Mouse (Mus musculus) forebrain, embryonic 11.5 days (tissue): ENCODE data around the gene Prdx6. TPM values are rescaled to one million over a fixed set of nuclear protein-coding genes. Genes with fewer than 3 reads are reported as not detected.
A peak's percentile ranks its signal among the peaks of the same experiment; 100 is the strongest.
"Not testable (repeated sequence)": the region's sequence is repeated elsewhere in the genome, so short reads cannot be mapped to it uniquely, and the experiment has no call there.

ENCODE experiments used
- ATAC-seq: fragments of 200-750 bp; cut with Nextera tagmentation; replicated peaks from 2 replicates; pipeline ENCODE4 v1.8.0; 2017; ENCODE audit warnings: moderate TSS enrichment; ENCODE audit not compliant: low FRiP score
- DNase-seq: peaks from one replicate; pipeline ENCODE4 v3.0.0-alpha.2; 2017; ENCODE audit warnings: low spot score
- H3K27ac ChIP-seq: fragments of 300-500 bp; sonication (generic); 2 replicates; pipeline ENCODE4 v1.5.1; 2014; ENCODE audit warnings: low read depth, low read length
- H3K27me3 ChIP-seq: fragments of 300-500 bp; sonication (generic); 2 replicates; pipeline ENCODE4 v1.6.1; 2014; ENCODE audit warnings: mild to moderate bottlenecking, low read length, mixed read lengths; ENCODE audit not compliant: control insufficient read depth, insufficient read depth
- H3K36me3 ChIP-seq: fragments of 300-500 bp; sonication (generic); 2 replicates; pipeline ENCODE4 v1.6.1; 2014; ENCODE audit warnings: mild to moderate bottlenecking, low read length, moderate library complexity, mixed read lengths; ENCODE audit not compliant: control insufficient read depth, insufficient read depth
- H3K4me1 ChIP-seq: fragments of 300-500 bp; sonication (generic); replicated peaks from 2 replicates; pipeline ENCODE4 v1.6.1; 2014; ENCODE audit warnings: low read length, mixed read lengths; ENCODE audit not compliant: control insufficient read depth, insufficient read depth
- H3K4me2 ChIP-seq: fragments of 300-500 bp; sonication (generic); 2 replicates; pipeline ENCODE4 v1.6.1; 2014; ENCODE audit warnings: low read depth, mild to moderate bottlenecking, low read length, moderate library complexity, mixed read lengths; ENCODE audit not compliant: severe bottlenecking
- H3K4me3 ChIP-seq: fragments of 300-500 bp; sonication (generic); 2 replicates; pipeline ENCODE4 v1.5.1; 2014; ENCODE audit warnings: low read depth, low read length
- H3K9ac ChIP-seq: fragments of 300-500 bp; sonication (generic); 2 replicates; pipeline ENCODE4 v1.6.1; 2014; ENCODE audit warnings: low read length
- H3K9me3 ChIP-seq: fragments of 300-500 bp; sonication (generic); 2 replicates; pipeline ENCODE4 v1.6.1; 2016; ENCODE audit warnings: low read length, mixed read lengths; ENCODE audit not compliant: control insufficient read depth
- WGBS: fragments of 180-500 bp; shearing (Covaris S2); extraction: QIAGEN DNeasy Blood & Tissue Kit; methylation state at CpG from one replicate; pipeline ENCODE4 v1.1.7; 2014; 5-methylcytosine and 5-hydroxymethylcytosine counted together
- polyA plus RNA-seq: library from polyadenylated mRNA; unstranded; fragments of >200 nt; fragmentation: Nextera tagmentation; extraction: Ambion mirVana; gene quantifications from 2 replicates; pipeline ENCODE4 v1.2.1, GENCODE M21; 2014

Gene Prdx6
- polyA plus RNA-seq, 1 experiment from 2014 or later, result 443 TPM

- WGBS, result 30% methylated on average over 4 of the region's 4 CpGs
- no peak for DNase-seq
Measured at GRCm38 (mm10) chr1:161214465-161214864, 36.6 kb downstream of the Prdx6 start.

GRCm38 (mm10) chr1:161199856-161200255, 51.2 kb downstream of the Prdx6 start:
- H3K9ac ChIP-seq, result no peak overlapping the region
- no peaks in the 10 kb centered on the region for H3K9me3 ChIP-seq
- no peak for DNase-seq
- WGBS, result 80% methylated on average over 5 of the region's 5 CpGs
- ATAC-seq, result no peak
- H3K4me1 ChIP-seq, result no peaks in the 10 kb centered on the region; the same call in 1 of the 2 replicates
- no peaks in the 10 kb centered on the region for H3K27me3 ChIP-seq
- no peak overlapping the region for H3K27ac ChIP-seq
- H3K4me2 ChIP-seq, result no peak overlapping the region
- no peaks in the 10 kb centered on the region for H3K36me3 ChIP-seq
- no peak overlapping the region for H3K4me3 ChIP-seq

More at GRCm38 (mm10) chr1:161214465-161214864, 36.6 kb downstream of the Prdx6 start:
- H3K9me3 ChIP-seq, result no peaks in the 10 kb centered on the region
- no peak for ATAC-seq
- no peak overlapping the region for H3K4me3 ChIP-seq
- H3K4me1 ChIP-seq, result no peaks in the 10 kb centered on the region
- H3K9ac ChIP-seq, result no peak overlapping the region
- no peak overlapping the region for H3K4me2 ChIP-seq
- no peak overlapping the region for H3K27ac ChIP-seq
- no peaks in the 10 kb centered on the region for H3K27me3 ChIP-seq
- no peaks in the 10 kb centered on the region for H3K36me3 ChIP-seq

GRCm38 (mm10) chr1:161196364-161196763, 54.7 kb downstream of the Prdx6 start:
- peak overlapping the region; percentile 58; the same call in 1 of the 2 replicates for H3K4me2 ChIP-seq
- WGBS, result 56% methylated on average over 11 of the region's 11 CpGs
- ATAC-seq, H3K36me3 ChIP-seq, H3K9ac ChIP-seq, H3K4me1 ChIP-seq, H3K27ac ChIP-seq, DNase-seq, H3K9me3 ChIP-seq, H3K4me3 ChIP-seq, H3K27me3 ChIP-seq: not testable (repeated sequence)

- Histone ChIP-seq H3K36me3 (no peaks in the 10 kb centered on the region), H3K27me3 (no peaks in the 10 kb centered on the region), H3K4me3 (peak overlapping the region; percentile 36), H3K4me1 (no peaks in the 10 kb centered on the region; the same call in 1 of the 2 replicates), H3K27ac (peak overlapping the region; percentile 39), H3K4me2 (peak overlapping the region; percentile 58), H3K9me3 (no peaks in the 10 kb centered on the region), H3K9ac (peak overlapping the region; percentile 37)
- ATAC-seq (peak; percentile 98), DNase-seq (peak; percentile 84)
- 1% methylated on average over 16 of the region's 16 CpGs for WGBS
Measured at GRCm38 (mm10) chr1:161195541-161196351, 55.3 kb downstream of the Prdx6 start.

- no peaks in the 10 kb centered on the region; the same call in 1 of the 2 replicates for H3K4me1 ChIP-seq
- DNase-seq, result no peak
- no peak overlapping the region for H3K4me2 ChIP-seq
- no peak overlapping the region for H3K27ac ChIP-seq
- no peaks in the 10 kb centered on the region for H3K27me3 ChIP-seq
- H3K4me3 ChIP-seq, result no peak overlapping the region
- no peak overlapping the region for H3K9ac ChIP-seq
- H3K36me3 ChIP-seq, result no peaks in the 10 kb centered on the region
- 81% methylated on average over 9 of the region's 9 CpGs for WGBS
- no peaks in the 10 kb centered on the region for H3K9me3 ChIP-seq
- ATAC-seq, result no peak
Measured at GRCm38 (mm10) chr1:161190253-161190910, 60.6 kb downstream of the Prdx6 start.

Other genes with a start within 250 kb of the Prdx6 start
- 8.3 and 14.4 TPM in 2 replicates for gene Zbtb37, start 216.4 kb downstream of the Prdx6 start, polyA plus RNA-seq
- gene Dars2, start 180.6 kb downstream of the Prdx6 start, polyA plus RNA-seq, result 55.0 and 57.7 TPM in 2 replicates
- 46.1 and 47.9 TPM in 2 replicates for gene Cenpl, start 180.5 kb downstream of the Prdx6 start, polyA plus RNA-seq
- gene Klhl20, start 119.7 kb downstream of the Prdx6 start, polyA plus RNA-seq, result 18.6 and 20.1 TPM in 2 replicates
- 8.0 and 8.5 TPM in 2 replicates for gene Ankrd45, start 108.5 kb downstream of the Prdx6 start, polyA plus RNA-seq
- gene Tex50, start 91.9 kb downstream of the Prdx6 start, polyA plus RNA-seq, result 0.23 and 0.36 TPM in 2 replicates
- gene Tnfsf4, start 144.2 kb upstream of the Prdx6 start, polyA plus RNA-seq, result not detected in 2 replicates
- gene Tnfsf18, start 243.4 kb upstream of the Prdx6 start, polyA plus RNA-seq, result not detected in 2 replicates